Mouse (Mus musculus) heart, adult 2 months (tissue): ENCODE measurements at regions not wholly inside any gene's neighbourhood (a gene's known extent, or its start where the extent isn't known, plus 50 kb on each side); places are given as distances from the start of the nearest gene placed in this dataset.

Experiments used
- DNase-seq, 2 experiments: peaks; one replicate each; pipeline ENCODE4 v3.0.0; 2021
- H3K27ac ChIP-seq: fragments of 200-600 bp; 2 replicates; pipeline ENCODE4 v1.8.1; 2022
- H3K27me3 ChIP-seq: fragments of 200-500 bp; 2 replicates; pipeline ENCODE4 v1.6.1; 2012; ENCODE audit warnings: mild to moderate bottlenecking, low read length, inconsistent platforms, mixed read lengths; ENCODE audit not compliant: control insufficient read depth, insufficient read depth
- H3K36me3 ChIP-seq: fragments of 200-500 bp; 2 replicates; pipeline ENCODE4 v1.6.1; 2012; ENCODE audit warnings: low read length, inconsistent platforms; ENCODE audit not compliant: control insufficient read depth, insufficient read depth
- H3K4me1 ChIP-seq: fragments of 200-500 bp; 2 replicates; pipeline ENCODE4 v1.6.1; 2011; ENCODE audit warnings: low read length; ENCODE audit not compliant: control insufficient read depth, insufficient read depth
- H3K4me3 ChIP-seq: fragments of 200-600 bp; 2 replicates; pipeline ENCODE4 v1.8.1; 2022
- H3K79me2 ChIP-seq: fragments of 200-500 bp; replicated peaks from 2 replicates; pipeline ENCODE4 v1.6.1; 2012; ENCODE audit warnings: mild to moderate bottlenecking, inconsistent platforms, low read length, moderate library complexity, mixed read lengths; ENCODE audit not compliant: control insufficient read depth, insufficient read depth
- H3K9ac ChIP-seq: fragments of 200-500 bp; 2 replicates; pipeline ENCODE4 v1.6.1; 2012; ENCODE audit warnings: low read depth, mild to moderate bottlenecking, control low read depth, inconsistent platforms, low read length, mixed read lengths
- CTCF ChIP-seq: fragments of 200-600 bp; IDR thresholded peaks from 2 replicates; pipeline ENCODE4 v1.8.1; 2022; ENCODE audit warnings: antibody characterized with exemption, mild to moderate bottlenecking, moderate library complexity
- EP300 ChIP-seq: fragments of 200-500 bp; IDR thresholded peaks from 2 replicates; pipeline ENCODE4 v1.6.1; 2011; ENCODE audit warnings: low read depth, low read length, control low read depth; ENCODE audit not compliant: insufficient read depth
- POLR2A ChIP-seq: fragments of 200-500 bp; IDR thresholded peaks from 2 replicates; pipeline ENCODE4 v1.6.1; 2011; ENCODE audit warnings: mild to moderate bottlenecking, low read depth, low read length, control low read depth; ENCODE audit not compliant: insufficient read depth
- WGBS: fragments of 180-500 bp; shearing (Covaris S2); methylation state at CpG from one replicate; pipeline ENCODE4 v1.1.7; 2018; 5-methylcytosine and 5-hydroxymethylcytosine counted together
- intact Hi-C: fragments of 180-260 bp; cut with DNase I; formaldehyde crosslinking; loops from one replicate; pipeline ENCODE4 v1.15.1; 2025

DNA sequence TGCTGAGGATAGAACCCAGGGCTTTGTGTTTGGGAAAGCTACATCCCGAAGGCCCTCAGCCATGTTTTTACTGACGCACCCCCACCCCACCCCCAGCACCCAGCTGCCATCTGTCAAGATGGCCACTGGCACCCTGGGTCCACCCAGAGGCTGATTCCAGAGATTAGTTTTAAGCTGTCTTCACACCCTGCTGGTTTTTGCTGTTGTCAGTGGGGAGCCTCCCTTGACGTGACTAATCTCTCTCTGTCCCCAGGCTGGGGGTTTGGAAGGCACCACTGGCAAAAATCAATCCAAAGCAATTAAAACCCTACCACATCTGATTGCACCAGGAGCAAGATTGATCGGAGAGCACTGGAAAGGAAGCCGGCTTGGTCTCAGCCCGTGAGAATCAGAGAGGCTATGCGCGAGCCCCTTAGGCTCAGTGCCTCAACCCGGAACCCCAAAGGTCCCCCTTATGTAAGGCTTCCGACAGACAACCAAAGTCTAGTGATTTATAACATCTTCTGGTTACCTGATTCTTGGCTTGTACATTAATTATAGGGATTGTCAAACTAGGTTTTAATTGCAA lies 59.7 kb upstream of the Kazn start:
- peaks cover 4% of the 10 kb centered on the region; the same call in 1 of the 2 replicates for H3K4me1 ChIP-seq
- H3K9ac ChIP-seq = no peak overlapping the region
- H3K27me3 ChIP-seq = no peaks in the 10 kb centered on the region
- H3K36me3 ChIP-seq = no peaks in the 10 kb centered on the region
- WGBS = 80% methylated on average over 10 of the region's 10 CpGs
- no peak overlapping the region for H3K27ac ChIP-seq
- DNase-seq = no peak
- TF ChIP-seq CTCF (no peak), EP300 (no peak), POLR2A (no peak)
- H3K4me3 ChIP-seq = no peak overlapping the region
- intact Hi-C loops = no loop called here
- no peaks in the 10 kb centered on the region for H3K79me2 ChIP-seq

DNA sequence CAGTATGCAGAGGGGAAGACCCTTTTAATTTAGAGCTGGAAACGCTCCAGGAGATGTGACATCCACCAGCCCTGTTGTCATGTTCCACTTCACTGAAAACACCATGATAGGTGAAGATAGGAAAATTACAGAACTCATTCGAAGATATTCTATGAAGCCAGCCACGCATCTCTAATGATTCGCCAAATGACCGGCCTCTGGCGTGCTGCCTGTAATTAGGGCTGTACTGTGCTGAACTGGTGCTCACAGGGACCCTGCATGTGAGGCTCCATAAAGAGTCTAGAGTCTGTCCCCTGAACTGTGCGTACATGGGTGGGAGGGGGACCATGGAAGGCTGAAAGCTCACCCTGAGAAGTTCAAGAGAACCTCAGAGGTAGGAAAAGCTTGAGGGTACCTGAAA lies 53.6 kb upstream of the Kazn start:
- Histone ChIP-seq H3K36me3 (no peaks in the 10 kb centered on the region), H3K9ac (no peak overlapping the region), H3K27me3 (no peaks in the 10 kb centered on the region), H3K79me2 (no peaks in the 10 kb centered on the region), H3K4me1 (no peaks in the 10 kb centered on the region), H3K4me3 (no peak overlapping the region), H3K27ac (no peak overlapping the region)
- no peak for DNase-seq
- WGBS = 85% methylated on average over 7 of the region's 7 CpGs
- intact Hi-C loops = no loop called here
- TF ChIP-seq EP300 (no peak), CTCF (no peak), POLR2A (no peak)

DNA sequence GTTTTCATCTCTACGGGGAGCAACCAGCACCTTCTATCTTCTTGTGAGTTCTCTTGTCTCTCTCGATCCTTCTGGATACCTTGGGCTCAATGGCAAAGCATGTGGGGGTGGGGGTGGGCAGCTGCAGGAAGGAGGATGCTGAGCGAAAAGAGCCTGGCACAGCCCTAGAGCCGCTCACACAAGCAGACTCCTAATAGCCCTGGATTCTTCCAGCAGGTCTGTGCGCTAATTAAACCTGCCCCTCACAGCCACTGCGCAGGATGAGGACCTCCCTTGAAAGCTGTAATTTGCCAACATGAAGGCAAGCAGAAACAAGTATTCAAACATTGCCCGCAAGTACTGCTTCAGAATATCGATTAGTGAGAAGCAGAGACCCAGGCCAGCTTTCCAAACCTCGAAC lies 53.1 kb upstream of the Kazn start:
- Histone ChIP-seq H3K9ac (no peak overlapping the region), H3K27me3 (no peaks in the 10 kb centered on the region), H3K4me3 (no peak overlapping the region), H3K79me2 (no peaks in the 10 kb centered on the region), H3K4me1 (no peaks in the 10 kb centered on the region), H3K27ac (no peak overlapping the region), H3K36me3 (no peaks in the 10 kb centered on the region)
- intact Hi-C loops = no loop called here
- DNase-seq = no peak
- WGBS = 87% methylated on average over 9 of the region's 9 CpGs
- no peak for TF ChIP-seq EP300

DNA sequence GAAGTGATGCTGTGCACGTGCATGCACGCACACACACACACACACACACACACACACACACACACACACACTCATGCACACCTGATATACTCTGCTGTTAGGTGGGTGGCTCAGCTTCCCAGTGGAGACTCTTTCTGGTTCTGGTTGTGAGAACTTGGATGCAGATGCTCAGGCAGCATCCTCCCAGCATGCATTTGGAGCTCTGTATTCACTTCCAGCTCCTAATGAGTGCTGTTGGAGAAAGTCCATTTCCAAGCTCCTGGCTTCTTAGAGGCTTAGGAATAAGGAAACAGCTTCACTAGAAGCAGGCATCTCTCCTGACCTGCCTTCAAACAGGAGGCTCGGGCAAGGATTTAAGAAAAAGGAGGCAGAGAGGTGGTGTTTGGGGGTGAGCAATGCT lies 52.2 kb upstream of the Kazn start:
- intact Hi-C loops = no loop called here
- no peaks in the 10 kb centered on the region for H3K4me1 ChIP-seq
- no peak overlapping the region for H3K4me3 ChIP-seq
- no peaks in the 10 kb centered on the region for H3K79me2 ChIP-seq
- no peak for TF ChIP-seq CTCF
- no peak for TF ChIP-seq EP300
- TF ChIP-seq POLR2A = no peak
- 78% methylated on average over 3 of the region's 3 CpGs for WGBS
- DNase-seq = no peak
- H3K36me3 ChIP-seq = no peaks in the 10 kb centered on the region
- H3K27ac ChIP-seq = no peak overlapping the region
- no peaks in the 10 kb centered on the region for H3K27me3 ChIP-seq
- no peak overlapping the region for H3K9ac ChIP-seq
